Mouse (Mus musculus): ENCODE measurements around the gene Ccdc117.
"Not testable (repeated sequence)": the region's sequence is repeated elsewhere in the genome, so short reads cannot be mapped to it uniquely, and the experiment has no call there.

The Ccdc117 gene

DNA sequence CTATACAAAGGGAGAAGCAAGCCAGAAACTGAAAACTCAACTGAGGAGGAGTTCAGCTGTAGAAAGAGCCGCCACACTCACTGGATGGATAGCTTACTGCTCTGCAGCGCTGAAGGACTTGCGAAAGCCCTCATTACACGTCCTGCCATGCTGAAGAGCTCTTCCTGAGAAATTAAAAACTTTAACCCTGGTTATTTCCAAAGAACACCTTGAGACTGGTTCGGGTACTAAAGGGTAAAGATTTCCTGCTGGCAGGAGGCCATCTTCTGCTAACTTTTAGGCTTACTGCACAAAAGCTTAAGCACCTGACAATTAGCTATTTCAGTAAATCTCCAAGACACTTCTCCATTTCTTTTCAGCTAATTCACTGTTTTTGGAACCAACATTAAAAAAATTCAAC, 11.8 kb downstream of the Ccdc117 start:
- no peak for DNase-seq

DNA sequence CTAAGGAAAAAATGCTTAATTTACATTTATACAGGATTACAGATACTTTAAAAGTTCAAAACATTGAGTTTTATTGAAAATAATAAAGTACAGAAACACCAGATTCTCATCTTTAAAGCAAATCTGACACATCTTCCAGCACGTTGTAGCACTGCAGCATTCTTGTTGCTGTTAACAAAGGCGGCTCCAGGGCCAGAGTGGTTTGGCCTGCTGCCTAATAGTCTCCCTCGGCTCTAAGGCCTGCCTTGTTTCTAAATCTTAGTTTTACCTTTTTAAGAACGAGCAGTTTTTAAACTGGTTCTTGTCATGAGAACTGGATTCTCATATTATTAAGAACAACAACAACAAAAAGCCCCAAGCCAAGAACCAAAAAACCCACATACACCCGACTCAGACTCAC, 13.1 kb downstream of the Ccdc117 start:
- DNase-seq: peak in 1 of 2 experiments; percentile 23

DNA sequence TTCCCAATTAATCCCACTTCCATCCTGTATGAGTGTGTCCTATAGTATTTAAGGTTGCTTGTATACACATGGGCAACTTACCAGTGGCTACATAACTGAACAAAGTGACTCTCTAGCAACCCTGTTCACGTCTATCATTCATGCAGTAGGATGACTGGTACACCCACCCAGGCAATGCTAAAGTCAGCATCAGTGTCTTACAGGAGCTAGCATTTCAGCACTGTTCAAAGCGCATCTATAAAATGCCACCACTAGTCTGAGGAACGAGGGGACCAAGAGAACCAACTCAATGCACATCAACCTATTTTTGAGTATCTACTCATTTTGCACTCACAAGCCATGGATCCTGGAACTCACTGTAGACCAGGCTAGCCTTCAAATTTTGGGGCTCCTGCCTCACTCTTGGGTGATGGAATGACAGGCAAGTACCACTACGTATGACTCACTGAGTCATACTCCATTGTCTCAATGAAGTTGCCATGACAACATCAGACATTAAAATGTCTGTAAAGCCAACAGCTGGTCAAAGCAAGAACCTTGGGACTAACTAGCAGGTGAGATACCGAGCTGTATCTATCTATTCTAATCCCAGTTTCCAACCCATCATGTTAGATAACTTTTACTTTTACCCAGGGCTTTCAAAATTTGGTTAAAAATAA, 14.0 kb downstream of the Ccdc117 start:
- DNase-seq: no peak

DNA sequence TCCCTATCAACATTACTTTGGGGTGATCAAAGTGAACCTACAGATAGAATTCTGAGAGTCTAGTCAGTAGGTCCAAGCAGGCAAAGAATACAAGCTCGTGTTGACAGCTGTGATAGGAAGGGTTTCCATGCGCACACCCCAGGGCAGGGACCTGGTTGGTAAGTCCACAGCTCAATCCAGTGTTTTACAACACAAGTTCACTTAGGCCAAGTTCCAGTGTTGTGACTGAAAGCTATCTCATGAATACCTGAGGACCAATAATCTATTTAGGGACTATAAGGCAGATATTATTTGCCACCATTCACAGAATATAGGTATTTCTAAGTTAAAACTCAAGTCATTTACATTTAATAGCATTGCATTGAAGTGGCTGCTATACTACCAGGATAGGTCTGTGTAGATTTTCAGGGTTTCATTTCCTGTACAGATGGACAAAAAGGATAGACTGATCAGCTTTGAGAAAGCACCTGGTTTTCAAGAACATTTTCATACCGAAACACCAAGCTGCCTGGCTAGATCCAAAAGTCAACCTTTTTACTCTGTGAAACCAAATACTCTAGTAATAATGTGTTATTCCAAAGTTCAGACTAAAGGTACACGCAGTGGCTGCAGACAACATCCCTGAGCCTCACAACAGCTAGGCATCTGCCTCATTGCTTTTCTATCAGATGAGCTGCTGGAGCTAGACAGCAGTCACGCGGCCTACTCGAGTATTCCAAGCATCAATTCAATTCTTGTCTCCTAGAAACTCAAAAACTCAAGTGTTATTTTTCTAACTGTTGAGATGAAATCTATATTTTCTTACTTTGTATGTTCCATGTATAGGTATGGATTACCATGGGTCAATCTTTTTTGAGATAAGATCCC, 15.2 kb downstream of the Ccdc117 start:
- no peak for DNase-seq

DNA sequence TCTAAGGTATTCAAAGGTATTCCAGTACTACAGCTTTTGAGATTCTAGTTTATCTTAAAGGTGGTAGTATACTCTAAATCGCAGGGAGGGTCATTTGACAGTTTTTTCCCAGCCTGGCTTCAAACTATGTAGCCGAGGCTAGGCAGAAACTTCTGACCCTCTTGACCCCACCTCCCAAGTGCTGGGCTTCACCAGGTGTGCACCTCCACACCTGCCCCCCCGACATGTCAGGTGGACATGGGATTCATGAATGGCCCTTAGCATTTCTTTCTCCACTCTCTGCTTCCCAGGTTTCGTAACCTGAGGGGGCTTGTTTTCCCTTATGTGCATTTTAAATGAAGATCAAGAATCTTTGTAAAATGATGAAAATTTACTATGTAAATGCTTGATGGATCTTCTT, 16.6 kb downstream of the Ccdc117 start:
- DNase-seq: no peak

DNA sequence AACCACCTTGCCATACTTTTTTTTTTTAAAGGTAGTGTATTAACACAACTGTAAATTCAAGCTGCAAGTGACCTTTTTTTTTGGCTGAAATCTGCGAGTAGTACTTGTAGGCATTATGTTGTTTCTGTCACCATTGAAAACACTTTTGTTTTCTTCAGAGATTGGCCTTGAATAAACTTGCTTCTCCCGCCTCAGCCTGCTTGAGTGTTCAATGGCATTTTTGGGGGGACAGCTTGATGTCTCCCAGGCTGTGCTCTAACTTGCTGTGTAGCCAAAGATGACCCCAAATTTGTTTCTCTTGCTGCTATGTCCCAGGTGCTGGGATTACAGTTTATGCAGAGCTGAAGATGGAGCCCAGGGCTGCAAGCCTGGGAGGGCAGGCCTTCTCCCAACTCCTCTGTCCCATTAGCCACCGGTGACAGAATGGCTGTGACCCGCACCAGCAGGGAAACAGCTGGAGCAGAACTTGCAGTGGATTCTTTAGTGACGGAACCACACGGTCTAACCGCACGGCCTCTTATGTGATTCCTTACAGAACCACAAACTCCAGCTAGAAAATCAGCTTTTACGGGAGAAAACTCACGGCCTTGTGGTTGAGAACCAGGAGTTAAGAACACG, 19.1 kb downstream of the Ccdc117 start:
- no peak for DNase-seq

DNA sequence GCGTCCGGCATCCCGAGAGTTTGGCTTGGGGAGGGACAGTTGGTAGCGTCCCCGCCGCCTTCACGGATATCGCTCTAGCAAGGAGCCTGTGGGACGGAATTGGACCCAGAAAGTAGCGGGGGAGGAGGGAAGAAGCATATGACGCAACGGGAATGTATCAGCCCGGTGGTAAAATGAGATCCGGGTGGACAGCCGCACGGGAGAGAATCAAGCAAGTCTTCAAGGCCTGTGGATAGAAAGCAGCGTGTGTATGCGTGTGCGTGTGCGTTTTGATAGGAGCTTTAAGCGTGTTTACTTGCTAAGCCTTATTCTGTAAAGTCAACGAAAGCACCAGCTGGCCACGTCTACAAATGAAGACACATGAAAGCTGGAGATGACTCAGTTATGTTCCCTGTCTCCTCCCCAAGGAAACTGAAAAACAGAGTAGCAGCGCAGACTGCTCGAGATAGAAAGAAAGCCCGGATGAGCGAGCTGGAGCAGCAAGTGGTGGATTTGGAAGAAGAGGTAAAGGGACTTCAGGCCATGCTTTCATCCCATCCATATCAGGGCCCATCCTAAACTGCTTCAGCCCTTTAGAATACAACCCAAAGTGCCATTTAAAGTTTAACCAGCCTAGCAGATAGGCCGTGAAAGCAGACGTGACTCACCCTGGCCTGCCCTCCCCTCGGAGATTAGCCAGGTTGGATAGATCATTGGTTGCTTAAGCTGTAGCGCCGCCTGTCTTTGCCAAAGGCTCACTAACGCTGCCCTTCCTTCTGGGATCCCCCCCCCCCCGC, 20.3 kb downstream of the Ccdc117 start:
- peak; percentile 72 to 79 for DNase-seq

DNA sequence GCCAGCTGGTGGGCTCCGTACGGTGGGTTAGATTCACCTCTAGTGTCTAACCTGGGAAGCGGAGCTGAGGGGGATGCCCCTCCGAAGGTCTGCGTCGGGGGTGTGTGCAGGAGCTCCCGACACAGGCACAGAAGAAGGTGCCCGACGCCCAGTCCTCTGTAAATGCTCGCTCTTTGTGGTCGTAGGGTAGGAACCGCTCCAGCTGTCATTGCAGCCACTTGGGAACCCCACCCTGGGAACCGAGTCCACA, 20.8 kb downstream of the Ccdc117 start:
- peak in 1 of 2 experiments; percentile 60 for DNase-seq

DNA sequence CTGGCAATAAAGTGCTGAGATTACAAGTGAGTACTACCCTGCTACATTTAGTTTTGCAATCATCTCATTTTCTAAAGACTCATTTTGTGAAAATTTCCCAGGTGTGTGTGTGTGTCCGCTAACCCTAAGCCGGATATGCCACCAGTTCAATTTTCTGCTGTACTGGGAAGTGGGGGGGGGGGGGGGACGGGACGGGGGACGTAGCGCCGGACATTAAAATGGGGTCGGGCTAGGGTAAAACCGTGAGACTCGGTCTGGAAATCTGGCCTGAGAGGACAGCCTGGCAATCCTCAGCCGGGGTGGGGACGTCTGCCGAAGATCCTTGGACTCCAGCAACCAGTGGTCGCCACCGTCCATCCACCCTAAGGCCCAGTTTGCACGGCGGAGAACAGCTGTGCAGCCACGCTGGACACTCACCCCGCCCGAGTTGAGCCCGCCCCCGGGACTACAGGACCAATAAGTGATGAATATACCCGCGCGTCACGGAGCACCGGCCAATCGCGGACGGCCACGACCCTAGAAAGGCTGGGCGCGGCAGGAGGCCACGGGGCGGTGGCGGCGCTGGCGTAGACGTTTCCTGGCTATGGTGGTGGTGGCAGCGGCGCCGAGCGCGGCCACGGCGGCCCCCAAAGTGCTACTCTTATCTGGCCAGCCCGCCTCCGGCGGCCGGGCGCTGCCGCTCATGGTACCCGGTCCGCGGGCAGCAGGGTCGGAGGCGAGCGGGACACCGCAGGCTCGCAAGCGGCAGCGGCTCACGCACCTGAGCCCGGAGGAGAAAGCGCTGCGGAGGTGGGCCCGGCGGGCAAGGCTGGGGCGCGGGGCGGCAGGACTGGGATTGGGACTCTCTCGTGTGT, 21.3 kb downstream of the Ccdc117 start, which contains the start of gene Xbp1:
Gene Xbp1, plus strand, starts transcription at position 248 of the 854 bp plus-strand sequence.
- DNase-seq: peak; percentile 99

DNA sequence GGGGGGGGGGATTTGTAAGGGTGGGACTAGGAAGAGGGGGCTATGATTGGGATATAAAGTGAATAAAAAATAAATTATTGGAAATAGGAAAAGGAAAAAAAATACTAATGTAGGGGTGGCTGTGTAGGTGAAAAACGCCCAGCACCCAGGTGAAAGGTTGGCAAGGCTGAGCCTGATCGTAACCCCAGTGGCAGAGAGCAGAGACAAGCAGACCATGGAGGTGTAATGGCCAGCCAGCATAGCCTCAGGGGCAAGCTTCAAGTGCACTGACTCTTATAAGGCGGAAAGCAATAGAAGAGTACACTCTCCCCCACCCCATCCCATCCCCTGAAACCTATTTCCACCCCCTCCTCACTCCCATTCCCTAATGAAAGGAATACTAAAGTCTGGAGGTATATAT, 22.3 kb downstream of the Ccdc117 start:
- DNase-seq: no peak

DNA sequence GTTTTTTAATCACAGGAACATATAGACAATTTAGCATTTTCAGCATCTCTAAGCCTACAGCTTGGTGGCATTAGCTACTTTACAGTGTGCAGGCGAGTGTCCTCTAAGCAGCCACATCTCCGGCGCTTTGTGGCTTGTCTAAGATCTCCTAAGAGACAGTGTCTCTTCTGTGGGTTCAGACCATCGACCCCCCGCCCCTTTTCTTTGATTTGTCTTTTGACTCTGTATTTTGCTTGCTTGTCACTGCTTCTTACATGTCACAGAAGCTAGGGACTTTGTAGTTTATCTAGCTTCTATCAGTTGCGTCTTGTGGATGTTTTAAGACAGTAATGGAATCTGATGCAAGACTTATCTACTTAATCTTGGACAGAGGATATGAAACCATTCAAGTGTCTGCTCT, 24.6 kb downstream of the Ccdc117 start:
- no peak for DNase-seq

DNA sequence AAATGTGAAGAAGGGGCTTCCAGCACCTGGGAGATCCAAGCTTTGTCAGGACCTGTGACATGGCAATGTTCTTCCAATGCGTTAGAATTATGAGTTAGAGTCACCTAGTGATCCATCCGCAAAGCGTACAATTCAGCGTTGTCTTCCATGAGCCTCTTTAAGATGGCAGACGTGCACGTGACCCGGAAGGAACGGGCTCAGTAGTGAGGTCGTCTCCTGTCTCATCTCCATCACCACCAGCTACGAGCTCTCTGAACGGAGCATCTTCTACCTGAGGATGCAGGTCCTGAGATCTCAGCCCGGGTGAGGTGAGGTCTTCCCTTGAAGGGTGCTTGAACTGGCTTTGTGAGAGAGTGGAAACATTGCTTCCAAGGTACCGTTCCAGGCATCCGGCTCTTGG, 25.4 kb downstream of the Ccdc117 start:
- DNase-seq: no peak

DNA sequence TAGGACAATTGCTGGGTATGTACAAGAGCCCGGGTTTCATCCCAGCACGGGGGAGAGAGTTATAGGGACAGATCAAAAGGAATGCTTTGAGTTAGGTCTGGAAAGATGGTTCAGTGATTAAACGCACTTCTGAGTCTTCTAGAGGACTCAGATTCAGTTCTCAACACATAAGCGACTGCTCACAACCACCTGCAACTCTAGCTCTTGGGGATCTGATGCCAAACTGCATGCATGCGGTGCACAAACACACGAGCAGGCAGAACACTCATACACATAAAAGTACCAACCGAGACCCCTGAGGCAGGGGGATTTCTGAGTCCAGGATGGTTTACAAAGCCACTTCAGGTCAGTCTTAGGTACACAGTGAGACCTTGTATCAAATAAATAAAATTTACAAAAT, 25.8 kb downstream of the Ccdc117 start:
- no peak for DNase-seq

DNA sequence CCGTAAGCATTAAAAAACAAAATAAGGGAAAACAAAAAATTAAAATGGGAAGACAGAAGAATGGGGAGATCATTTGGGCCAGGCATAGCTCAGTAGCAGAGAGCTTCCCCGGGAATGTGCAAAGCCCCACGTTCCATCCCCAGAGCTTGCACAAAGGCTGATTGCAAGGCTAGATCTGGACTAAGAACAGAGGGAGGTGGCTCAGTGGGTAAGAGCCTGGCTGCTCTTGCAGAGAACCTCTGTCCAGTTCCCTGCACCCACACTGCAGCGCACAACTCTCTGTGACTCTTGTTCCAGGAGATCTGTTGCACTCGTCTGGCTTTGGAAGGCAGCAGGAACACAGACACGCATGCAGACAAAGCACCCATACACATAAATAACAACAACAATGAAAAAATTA, 26.3 kb downstream of the Ccdc117 start:
- no peak for DNase-seq

DNA sequence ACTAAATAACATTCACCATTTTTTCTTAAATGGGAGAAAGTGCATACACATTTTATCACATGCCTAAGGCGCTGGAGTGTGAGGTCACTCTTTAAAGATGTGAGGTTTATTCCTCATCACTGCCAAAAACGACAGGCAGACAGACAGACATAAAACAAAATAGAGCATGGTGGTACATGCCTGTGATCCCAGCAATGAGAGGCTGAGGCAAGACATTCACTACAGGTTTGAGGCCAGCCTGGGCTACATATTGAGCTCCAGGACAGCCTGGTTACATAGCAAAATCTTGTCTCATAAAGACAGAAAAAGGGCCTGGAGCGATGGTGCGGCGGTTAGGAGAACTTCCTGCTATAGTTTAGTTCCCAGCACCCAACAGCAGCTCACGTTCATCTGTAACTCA, 26.8 kb downstream of the Ccdc117 start:
- DNase-seq: no peak

DNA sequence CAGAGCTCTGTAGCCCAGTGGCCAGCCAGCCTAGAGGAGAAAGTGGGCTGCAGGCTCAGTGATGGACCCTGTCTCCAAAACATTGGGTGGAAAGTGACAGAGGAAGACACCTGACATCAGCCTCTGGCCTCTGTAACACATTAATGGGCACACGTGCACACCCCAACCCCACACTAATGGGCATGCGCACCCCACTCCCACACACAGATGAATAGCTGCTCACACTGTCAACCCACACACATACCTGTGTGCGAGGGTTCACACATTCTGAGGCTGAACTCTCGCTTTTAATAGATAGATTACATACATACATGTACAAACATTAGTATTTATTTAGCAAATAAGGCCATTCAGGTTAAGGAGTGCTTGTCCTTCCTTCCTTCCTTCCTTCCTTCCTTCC, 27.9 kb downstream of the Ccdc117 start:
- DNase-seq: no peak

DNA sequence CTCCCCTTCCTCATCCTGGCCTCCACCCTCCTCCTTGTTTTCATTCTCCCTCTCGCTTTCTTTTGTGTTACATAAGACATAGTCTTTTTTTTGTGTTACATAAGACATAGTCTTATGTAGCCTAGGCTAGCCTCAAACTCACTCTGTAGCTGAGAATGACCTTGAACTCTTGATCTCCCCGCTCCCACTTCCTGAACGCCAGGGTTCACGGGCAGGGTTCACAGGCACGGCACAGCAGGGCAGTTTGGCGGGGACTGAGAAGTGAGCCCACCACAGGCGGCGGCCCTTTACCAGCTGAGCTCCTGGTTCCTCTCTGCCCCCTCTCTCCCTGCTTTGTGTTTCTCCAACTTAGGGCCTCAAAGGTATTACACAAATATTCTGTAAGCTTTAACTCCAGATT, 29.0 kb downstream of the Ccdc117 start:
- no peak for DNase-seq

DNA sequence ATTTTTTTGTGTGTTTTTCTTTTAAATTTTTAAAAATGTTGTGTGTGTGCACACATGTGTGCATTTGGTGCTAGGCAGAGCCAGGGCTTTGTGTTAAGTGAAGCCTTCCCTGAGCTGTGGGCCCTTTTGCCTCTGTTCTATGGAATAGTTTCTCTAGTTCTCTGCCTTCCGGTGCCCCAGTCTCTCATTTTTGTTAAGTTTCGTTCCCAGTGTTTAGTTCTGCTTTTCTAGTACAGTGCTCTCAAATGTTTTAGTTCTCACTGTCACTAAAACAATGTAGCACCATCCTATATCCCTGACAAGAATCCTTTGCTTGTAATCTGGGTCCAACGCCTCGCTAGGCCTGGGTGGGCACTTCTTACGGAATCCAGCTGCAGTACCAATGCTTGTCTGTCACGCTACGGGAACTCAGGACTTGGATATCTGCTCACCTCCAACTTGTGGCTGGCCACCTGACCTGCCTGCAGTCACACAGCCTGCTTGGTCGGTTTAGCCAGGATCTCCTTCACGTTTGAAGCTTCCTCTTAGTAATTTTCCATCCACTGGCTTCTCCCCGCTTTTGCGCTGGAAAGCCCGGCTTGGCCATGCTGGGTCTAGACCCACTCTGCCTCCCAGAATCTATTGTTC, 29.8 kb downstream of the Ccdc117 start:
- no peak for DNase-seq

DNA sequence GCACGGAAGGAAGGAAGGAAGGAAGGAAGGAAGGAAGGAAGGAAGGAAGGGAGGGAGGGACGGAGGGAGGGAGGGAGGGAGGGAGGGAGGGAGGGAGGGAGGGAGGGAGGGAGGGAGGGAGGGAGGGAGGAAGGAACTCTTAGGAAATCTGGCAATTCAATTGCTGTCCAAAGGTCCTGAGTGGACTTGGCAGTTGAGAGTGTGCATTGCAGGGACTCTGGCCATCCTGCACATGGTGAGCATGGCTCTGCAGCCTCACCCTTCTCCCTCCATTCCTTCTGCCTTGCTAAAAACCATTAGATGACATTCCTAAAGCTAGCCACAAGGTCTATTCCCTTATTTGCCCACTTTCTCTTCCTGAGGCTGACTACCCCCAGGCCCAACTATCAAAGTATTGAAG, 31.3 kb downstream of the Ccdc117 start:
- not testable (repeated sequence) for DNase-seq

DNA sequence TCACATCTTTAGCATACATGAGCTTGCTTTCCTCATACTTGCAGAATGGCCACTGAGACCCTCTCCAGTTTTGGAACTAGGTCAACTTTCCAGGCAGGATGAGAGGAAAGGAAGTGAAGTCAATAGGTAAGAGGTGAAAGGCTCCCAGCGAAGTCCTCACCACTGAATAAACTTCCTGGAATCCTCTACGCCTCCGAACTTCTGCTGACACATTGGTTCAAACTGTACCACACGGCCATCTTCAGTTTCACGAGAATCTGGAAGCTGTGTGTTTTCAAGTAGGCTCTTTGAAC, 31.9 kb downstream of the Ccdc117 start:
- no peak for DNase-seq

DNA sequence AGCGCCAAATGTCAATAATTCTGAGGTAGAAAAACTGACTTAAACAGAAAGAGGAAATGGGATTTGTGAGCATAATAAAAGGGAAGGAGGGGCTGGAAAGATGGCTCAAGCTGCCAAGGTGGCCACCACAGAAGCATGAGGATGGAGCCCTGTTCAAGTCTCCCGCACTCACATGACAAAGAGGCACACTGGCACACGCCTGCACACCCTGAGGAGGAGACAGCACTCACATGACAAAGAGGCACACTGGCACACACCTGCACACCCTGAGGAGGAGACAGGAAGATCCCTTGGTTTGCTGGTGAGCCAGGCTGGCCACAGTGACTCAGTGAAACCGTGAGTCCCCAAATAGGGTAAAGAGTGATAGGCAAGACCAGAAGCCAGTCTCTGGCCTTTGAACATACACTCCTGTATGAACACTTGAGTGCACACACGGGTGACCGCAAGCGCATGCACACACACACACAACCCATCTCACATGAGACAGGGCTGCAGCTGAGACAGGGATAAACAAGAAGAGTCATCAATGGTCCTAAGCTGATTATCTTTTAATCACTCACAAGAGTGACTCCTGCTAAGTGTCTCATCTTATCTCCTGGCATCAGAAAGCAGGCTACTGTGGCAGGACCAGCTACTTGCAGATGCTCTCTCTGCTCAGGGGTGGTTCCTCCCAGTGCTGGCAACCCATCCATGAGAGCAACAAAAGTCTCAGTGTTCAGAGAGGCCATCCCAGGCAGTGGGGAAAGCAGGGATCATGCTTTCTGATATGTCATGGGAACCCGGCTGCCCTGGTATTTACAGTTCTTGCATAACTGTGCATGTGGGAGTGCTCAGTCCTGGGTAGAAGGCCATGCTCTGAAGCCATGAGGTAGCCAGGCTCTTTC, 32.5 kb downstream of the Ccdc117 start:
- no peak for DNase-seq

All from cerebellum, postnatal 25 days (tissue).